Comparison of ENCODE assay signal across 18 mouse cellular contexts in genomic region chr6:7778642-7779404, GRCm38 (mm10).
DNase-seq lines count a peak whose midpoint lies in the region; ATAC-seq and TF ChIP-seq lines count a peak whose summit lies in the region.
"Had no signal": no experiment of that assay in that cellular context is flagged by ENCODE, and none has a peak within 500 bp of the region (broad histone marks: within the 10 kb centered on the region; RNA-seq: fewer than 3 reads in every experiment).

No protein-coding gene starts in this region.

- TF ChIP-seq POLR2A in lung, adult 2 months (IDR thresholded peaks at IDR 0.05; ENCODE audit: borderline replicate concordance, extremely low read depth, low read depth, low read length): no peak

- TF ChIP-seq CTCF in lung, adult 2 months (IDR thresholded peaks at IDR 0.05; ENCODE audit: insufficient read depth, low read length): no peak

- no peak overlapping the region for H3K4me3 ChIP-seq in lung, adult 2 months (replicated peaks; ENCODE audit: extremely low read depth, low read depth, low read length)
- H3K4me3 ChIP-seq: embryonic facial prominence, embryonic 12.5 days; heart, adult 2 months; limb, embryonic 12.5 days; midbrain, embryonic 13.5 days had no signal

- intact Hi-C loops in heart, postnatal 14 days (cut with DNase I): no loop called here

- no peaks in the 10 kb centered on the region; the same call in 1 of the 2 replicates for H3K4me1 ChIP-seq in lung, adult 2 months (ENCODE audit: control insufficient read depth, insufficient read depth, low read length)
- H3K4me1 ChIP-seq: midbrain, embryonic 13.5 days had no signal

- 24% methylated on average over 7 of the region's 7 CpGs for WGBS in lung, adult 2 months

- ATAC-seq in erythroid progenitor cell, adult 5-6 weeks (replicated peaks; ENCODE audit: low FRiP score, poor library complexity, severe bottlenecking): peak; percentile 82
- peak; percentile 49 for ATAC-seq in megakaryocyte progenitor cell, adult 5-6 weeks (replicated peaks; ENCODE audit: poor library complexity)
- ATAC-seq in inflammation-experienced regulatory T-cells, adult 6 months: no peak
- ATAC-seq: forebrain, embryonic 14.5 days; intestine, postnatal 0 days; midbrain, embryonic 13.5 days had no signal

- DNase-seq in lung, postnatal 36 days: peak; percentile 2
- DNase-seq in lung, adult 2 months: no peak
- DNase-seq in brain, adult 2 months (ENCODE audit: low read depth, low spot score): peak; percentile 15
- no peak for DNase-seq in cerebellum, postnatal 25 days
- DNase-seq in heart, postnatal 14 days: no peak
- DNase-seq: adrenal gland, postnatal 14 days; cerebellum, postnatal 36 days; heart, adult 2 months; kidney, postnatal 25 days; lung, postnatal 10 days had no signal

Comparison
In these comparisons a context has a peak if more than half of its experiments do, and no peak if none do; other contexts are left out.
1. DNase-seq: peak in lung, postnatal 36 days (single experiment) and brain, adult 2 months (single experiment); none in lung, adult 2 months (single experiment), cerebellum, postnatal 25 days (0 of 2) and heart, postnatal 14 days (0 of 2).